Mouse (Mus musculus) myocyte (in vitro differentiated cells): ENCODE results near the gene Tspyl1. TPM values are rescaled to one million over a fixed set of nuclear protein-coding genes. Genes with fewer than 3 reads are reported as not detected.

Experiments used
- H3K27me3 ChIP-seq: one replicate; pipeline ENCODE4 v1.6.1; 2011; ENCODE audit not compliant: control insufficient read depth, insufficient read depth, insufficient read length
- H3K36me3 ChIP-seq: one replicate; pipeline ENCODE4 v1.6.1; 2011; ENCODE audit not compliant: control insufficient read depth, insufficient read depth
- H3K4me2 ChIP-seq: one replicate; pipeline ENCODE4 v1.6.1; 2011; ENCODE audit warnings: low read depth, control low read depth
- H3K4me3 ChIP-seq: one replicate; pipeline ENCODE4 v1.5.1; 2011; ENCODE audit warnings: mild to moderate bottlenecking, control low read depth, moderate library complexity
- H3K79me2 ChIP-seq: one replicate; pipeline ENCODE4 v1.6.1; 2011; ENCODE audit not compliant: control insufficient read depth, insufficient read depth
- H3ac ChIP-seq: one replicate; pipeline ENCODE4 v1.6.1; 2011; ENCODE audit not compliant: control insufficient read depth, insufficient read length
- CEBPB ChIP-seq: IDR thresholded peaks from 2 replicates; pipeline ENCODE4 v1.6.1; 2011; ENCODE audit warnings: mild to moderate bottlenecking, moderate library complexity; ENCODE audit not compliant: poor library complexity, insufficient read depth, severe bottlenecking
- E2F4 ChIP-seq: IDR thresholded peaks from one replicate; pipeline ENCODE4 v1.6.1; 2011; ENCODE audit warnings: mild to moderate bottlenecking, control low read depth, moderate library complexity; ENCODE audit not compliant: insufficient read depth
- MAX ChIP-seq: IDR thresholded peaks from one replicate; pipeline ENCODE4 v1.6.1; 2011; ENCODE audit warnings: low read depth, mild to moderate bottlenecking, control low read depth
- MYOD1 ChIP-seq, 3 experiments: IDR thresholded peaks; one replicate each; pipeline ENCODE4 v1.6.1; 2011; ENCODE audit warnings: control low read depth in 2 of 3, low read depth in 2 of 3, mild to moderate bottlenecking in 2 of 3, moderate library complexity in 1 of 3; ENCODE audit not compliant: insufficient read length in 2 of 3, control insufficient read depth in 1 of 3
- MYOG ChIP-seq, 3 experiments: IDR thresholded peaks; one replicate each; pipeline ENCODE4 v1.6.1; 2011; ENCODE audit warnings: control low read depth in 2 of 3, low read depth in 2 of 3, mild to moderate bottlenecking in 2 of 3; ENCODE audit not compliant: insufficient read length in 2 of 3, control insufficient read depth in 1 of 3, insufficient read depth in 1 of 3
- POLR2A ChIP-seq: IDR thresholded peaks from one replicate; pipeline ENCODE4 v1.6.1; 2011; ENCODE audit warnings: low read depth, mild to moderate bottlenecking, control low read depth, moderate library complexity; ENCODE audit not compliant: insufficient read length
- POLR2AphosphoS2 ChIP-seq: IDR thresholded peaks from one replicate; pipeline ENCODE4 v1.6.1; 2011; ENCODE audit warnings: low read depth, control low read depth; ENCODE audit not compliant: insufficient read length
- REST ChIP-seq: IDR thresholded peaks from one replicate; pipeline ENCODE4 v1.6.1; 2011; ENCODE audit warnings: mild to moderate bottlenecking, control low read depth, moderate library complexity; ENCODE audit not compliant: insufficient read depth, insufficient read length
- SRF ChIP-seq: IDR thresholded peaks from one replicate; pipeline ENCODE4 v1.6.1; 2011; ENCODE audit warnings: low read depth; ENCODE audit not compliant: control insufficient read depth, insufficient read length
- TCF12 ChIP-seq: IDR thresholded peaks from one replicate; pipeline ENCODE4 v1.6.1; 2011; ENCODE audit warnings: mild to moderate bottlenecking, control low read depth; ENCODE audit not compliant: poor library complexity, insufficient read depth, severe bottlenecking
- TCF3 ChIP-seq: IDR thresholded peaks from one replicate; pipeline ENCODE4 v1.6.1; 2011; ENCODE audit warnings: low read depth, control low read depth; ENCODE audit not compliant: insufficient read length
- USF1 ChIP-seq: IDR thresholded peaks from one replicate; pipeline ENCODE4 v1.6.1; 2011; ENCODE audit warnings: low read depth, mild to moderate bottlenecking, control low read depth, moderate library complexity
- polyA plus RNA-seq: library from polyadenylated mRNA; unstranded; fragments of >200 nt; fragmentation: generic; extraction: Trizol; gene quantifications from one replicate; pipeline ENCODE4 v1.2.1, GENCODE M21; 2012; ENCODE audit warnings: missing spikeins

The Tspyl1 gene
- polyA plus RNA-seq, 1 experiment: 26.4 TPM

DNA sequence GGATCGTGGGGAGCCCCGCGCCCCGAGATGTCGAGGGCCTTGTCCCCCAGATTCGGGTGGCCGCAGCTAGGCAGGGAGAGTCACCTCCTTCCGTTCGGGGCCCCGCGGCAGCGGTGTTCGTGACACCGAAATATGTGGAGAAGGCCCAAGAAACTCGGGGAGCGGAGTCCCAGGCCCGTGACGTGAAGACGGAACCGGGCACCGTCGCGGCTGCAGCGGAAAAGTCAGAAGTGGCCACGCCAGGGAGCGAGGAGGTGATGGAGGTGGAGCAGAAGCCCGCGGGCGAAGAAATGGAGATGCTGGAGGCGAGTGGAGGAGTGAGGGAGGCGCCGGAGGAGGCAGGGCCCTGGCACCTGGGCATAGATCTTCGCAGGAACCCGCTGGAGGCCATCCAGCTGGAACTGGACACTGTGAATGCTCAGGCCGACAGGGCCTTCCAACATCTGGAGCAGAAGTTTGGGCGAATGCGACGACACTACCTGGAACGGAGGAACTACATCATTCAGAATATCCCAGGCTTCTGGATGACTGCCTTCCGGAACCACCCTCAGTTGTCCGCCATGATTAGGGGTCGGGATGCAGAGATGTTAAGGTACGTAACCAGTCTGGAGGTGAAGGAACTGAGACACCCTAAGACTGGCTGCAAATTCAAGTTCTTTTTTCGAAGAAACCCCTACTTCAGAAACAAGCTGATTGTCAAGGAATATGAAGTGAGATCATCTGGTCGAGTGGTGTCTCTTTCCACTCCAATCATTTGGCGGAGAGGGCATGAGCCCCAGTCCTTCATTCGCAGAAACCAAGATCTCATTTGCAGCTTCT is 639 bp downstream of the Tspyl1 start:
- peak overlapping the region; percentile 90 for H3K4me2 ChIP-seq
- peak overlapping the region; percentile 78 for H3K4me3 ChIP-seq
- H3K27me3 ChIP-seq: no peaks in the 10 kb centered on the region
- H3K36me3 ChIP-seq: peaks cover 6% of the 10 kb centered on the region
- TF ChIP-seq MYOG (IDR thresholded peaks at IDR 0.05; ENCODE audit: control insufficient read depth in 1 of 3, insufficient read depth in 1 of 3, insufficient read length in 2 of 3, low read depth in 2 of 3) (no peak), POLR2AphosphoS2 (peak; percentile 27)
- H3ac ChIP-seq: peak overlapping the region; percentile 64
- H3K79me2 ChIP-seq: peaks cover 29% of the 10 kb centered on the region

GRCm38 (mm10) chr10:34296911-34297298 is 14.9 kb downstream of the Tspyl1 start:
- no peaks in the 10 kb centered on the region for H3K36me3 ChIP-seq
- no peaks in the 10 kb centered on the region for H3K27me3 ChIP-seq
- TF ChIP-seq REST (no peak), MAX (no peak), E2F4 (no peak), CEBPB (no peak), MYOG (IDR thresholded peaks at IDR 0.05; ENCODE audit: control insufficient read depth in 1 of 3, insufficient read depth in 1 of 3, insufficient read length in 2 of 3, low read depth in 2 of 3) (no peak), TCF12 (no peak), USF1 (no peak), TCF3 (no peak), SRF (no peak), MYOD1 (IDR thresholded peaks at IDR 0.05; ENCODE audit: control insufficient read depth in 1 of 3, insufficient read length in 2 of 3, low read depth in 2 of 3) (no peak), POLR2A (no peak), POLR2AphosphoS2 (no peak)
- peak overlapping the region; percentile 18 for H3ac ChIP-seq
- H3K79me2 ChIP-seq: no peaks in the 10 kb centered on the region
- peak overlapping the region; percentile 79 for H3K4me3 ChIP-seq
- peak overlapping the region; percentile 94 for H3K4me2 ChIP-seq

DNA sequence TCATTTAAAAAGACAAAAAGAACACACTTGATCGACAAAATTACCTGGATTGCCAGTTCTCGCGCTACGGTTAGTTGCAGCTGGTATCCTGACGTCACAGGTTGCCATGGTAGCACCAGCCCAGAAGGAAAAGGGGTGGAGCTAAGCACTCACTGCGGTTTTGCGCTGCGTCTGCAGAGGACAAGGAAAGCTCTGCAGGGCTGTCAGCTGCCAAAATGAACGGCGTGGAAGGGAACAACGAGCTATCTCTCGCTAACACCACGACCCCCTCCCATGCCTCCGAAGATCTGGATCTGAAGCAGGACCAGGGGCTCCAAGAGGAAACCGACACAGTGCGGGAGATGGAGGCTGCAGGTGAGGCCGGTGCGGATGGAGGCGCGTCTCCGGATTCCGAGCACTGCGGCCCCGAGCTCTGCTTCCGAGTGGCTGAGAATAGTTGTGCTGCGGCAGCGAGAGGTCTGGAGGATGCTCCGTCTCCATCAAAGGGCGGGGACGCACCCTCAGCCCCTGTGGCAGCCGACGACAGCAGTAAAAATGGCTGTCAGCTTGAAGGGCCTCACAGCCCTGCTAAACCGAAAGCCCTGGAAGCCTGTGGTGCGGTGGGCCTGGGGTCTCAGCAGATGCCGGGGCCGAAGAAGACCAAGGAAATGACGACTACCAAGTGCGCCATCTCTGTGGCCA is 15.4 kb downstream of the Tspyl1 start, which contains the start of gene Tspyl4:
Gene Tspyl4 (plus strand): TSS at position 144 of the 681 bp plus-strand sequence.
- no peaks in the 10 kb centered on the region for H3K27me3 ChIP-seq
- H3ac ChIP-seq: peak within 1 kb of the TSS; percentile 18
- H3K36me3 ChIP-seq: no peaks in the 10 kb centered on the region
- TF ChIP-seq POLR2A: peak; percentile 44
- peak in 2 of 3 experiments; percentile 55 to 77 for TF ChIP-seq MYOG (IDR thresholded peaks at IDR 0.05; ENCODE audit: control insufficient read depth in 1 of 3, insufficient read depth in 1 of 3, insufficient read length in 2 of 3, low read depth in 2 of 3)
- no peak for TF ChIP-seq CEBPB
- no peak for TF ChIP-seq SRF
- TF ChIP-seq MAX: no peak
- no peak for TF ChIP-seq E2F4
- no peak for TF ChIP-seq TCF3
- TF ChIP-seq TCF12: no peak
- TF ChIP-seq POLR2AphosphoS2: peak; percentile 60
- no peak for TF ChIP-seq USF1
- peak; percentile 5 to 84 (median 72) for TF ChIP-seq MYOD1 (IDR thresholded peaks at IDR 0.05; ENCODE audit: control insufficient read depth in 1 of 3, insufficient read length in 2 of 3, low read depth in 2 of 3)
- no peak for TF ChIP-seq REST
- no peaks in the 10 kb centered on the region for H3K79me2 ChIP-seq
- H3K4me3 ChIP-seq: peak within 1 kb of the TSS; percentile 79
- peak within 1 kb of the TSS; percentile 94 for H3K4me2 ChIP-seq

- Histone ChIP-seq H3K36me3 (no peaks in the 10 kb centered on the region), H3ac (peak overlapping the region; percentile 18), H3K4me2 (peak overlapping the region; percentile 94), H3K4me3 (peak overlapping the region; percentile 79), H3K79me2 (no peaks in the 10 kb centered on the region), H3K27me3 (no peaks in the 10 kb centered on the region)
- TF ChIP-seq USF1 (no peak), SRF (no peak), MYOG (IDR thresholded peaks at IDR 0.05; ENCODE audit: control insufficient read depth in 1 of 3, insufficient read depth in 1 of 3, insufficient read length in 2 of 3, low read depth in 2 of 3) (no peak), TCF12 (no peak), CEBPB (no peak), TCF3 (no peak), MYOD1 (IDR thresholded peaks at IDR 0.05; ENCODE audit: control insufficient read depth in 1 of 3, insufficient read length in 2 of 3, low read depth in 2 of 3) (no peak), POLR2AphosphoS2 (no peak), REST (no peak), MAX (no peak), E2F4 (no peak), POLR2A (no peak)
Measured at GRCm38 (mm10) chr10:34297980-34298753, 16.2 kb downstream of the Tspyl1 start.
